Mouse (Mus musculus): Measurements from ENCODE around the gene Tma16. TPM values are rescaled to one million over a fixed set of nuclear protein-coding genes. Genes with fewer than 3 reads are reported as not detected.

Tma16 gene
- total and polyA plus RNA-seq, 2 experiments from 2014 or later = 2.6 to 5.3 TPM

- TF ChIP-seq CTCF (IDR thresholded peaks at IDR 0.05; ENCODE audit: low read depth) = no peak
- no peak for TF ChIP-seq EP300 (IDR thresholded peaks at IDR 0.05; ENCODE audit: low read depth)
- WGBS = 40% methylated on average over 3 of the region's 3 CpGs
- Histone ChIP-seq H3K9me3 (replicated peaks; ENCODE audit: control insufficient read depth, low read length) (no peaks in the 10 kb centered on the region), H3K4me1 (ENCODE audit: control insufficient read depth, insufficient read depth) (no peaks in the 10 kb centered on the region), H3K27me3 (ENCODE audit: control insufficient read depth, insufficient read depth, low read length) (no peaks in the 10 kb centered on the region), H3K4me2 (ENCODE audit: low read depth, low read length) (no peak overlapping the region), H3K27ac (ENCODE audit: low read depth) (no peak overlapping the region), H3K36me3 (replicated peaks; ENCODE audit: control insufficient read depth, insufficient read depth, low read length) (no peaks in the 10 kb centered on the region), H3K4me3 (ENCODE audit: low read depth, low read length) (no peak overlapping the region), H3K9ac (replicated peaks; ENCODE audit: low read depth, low read length) (no peak overlapping the region)
- DNase-seq (ENCODE audit: low spot score) = no peak
- ATAC-seq (ENCODE audit: insufficient read depth, low read depth) = no peak
Measured at GRCm38 (mm10) chr8:66469821-66470220, 16.5 kb downstream of the Tma16 start.

GRCm38 (mm10) chr8:66457057-66457456 lies 29.3 kb downstream of the Tma16 start:
- Histone ChIP-seq H3K27ac (ENCODE audit: low read depth) (no peak overlapping the region), H3K36me3 (replicated peaks; ENCODE audit: control insufficient read depth, insufficient read depth, low read length) (no peaks in the 10 kb centered on the region), H3K4me3 (ENCODE audit: low read depth, low read length) (no peak overlapping the region), H3K27me3 (ENCODE audit: control insufficient read depth, insufficient read depth, low read length) (no peaks in the 10 kb centered on the region), H3K9me3 (replicated peaks; ENCODE audit: control insufficient read depth, low read length) (no peaks in the 10 kb centered on the region), H3K4me1 (ENCODE audit: control insufficient read depth, insufficient read depth) (no peaks in the 10 kb centered on the region), H3K9ac (replicated peaks; ENCODE audit: low read depth, low read length) (no peak overlapping the region), H3K4me2 (ENCODE audit: low read depth, low read length) (no peak overlapping the region)
- no peak for ATAC-seq (ENCODE audit: insufficient read depth, low read depth)
- TF ChIP-seq EP300 (IDR thresholded peaks at IDR 0.05; ENCODE audit: low read depth) = no peak
- peak; percentile 9; the same call in 1 of the 2 replicates for TF ChIP-seq CTCF (IDR thresholded peaks at IDR 0.05; ENCODE audit: low read depth)
- no peak for DNase-seq (ENCODE audit: low spot score)

GRCm38 (mm10) chr8:66450691-66451090 lies 35.6 kb downstream of the Tma16 start:
- TF ChIP-seq EP300 (IDR thresholded peaks at IDR 0.05; ENCODE audit: low read depth) = no peak
- TF ChIP-seq CTCF (IDR thresholded peaks at IDR 0.05; ENCODE audit: low read depth) = peak; percentile 50
- no peak for ATAC-seq (ENCODE audit: insufficient read depth, low read depth)
- no peaks in the 10 kb centered on the region for H3K4me1 ChIP-seq (ENCODE audit: control insufficient read depth, insufficient read depth)
- no peaks in the 10 kb centered on the region for H3K36me3 ChIP-seq (replicated peaks; ENCODE audit: control insufficient read depth, insufficient read depth, low read length)
- no peak overlapping the region for H3K4me2 ChIP-seq (ENCODE audit: low read depth, low read length)
- no peak overlapping the region for H3K27ac ChIP-seq (ENCODE audit: low read depth)
- 19% methylated on average over 5 of the region's 5 CpGs for WGBS
- no peaks in the 10 kb centered on the region for H3K27me3 ChIP-seq (ENCODE audit: control insufficient read depth, insufficient read depth, low read length)
- no peak for DNase-seq (ENCODE audit: low spot score)
- H3K4me3 ChIP-seq (ENCODE audit: low read depth, low read length) = no peak overlapping the region
- no peak overlapping the region for H3K9ac ChIP-seq (replicated peaks; ENCODE audit: low read depth, low read length)
- H3K9me3 ChIP-seq (replicated peaks; ENCODE audit: control insufficient read depth, low read length) = no peaks in the 10 kb centered on the region

GRCm38 (mm10) chr8:66445351-66445750 lies 41.0 kb downstream of the Tma16 start:
- no peaks in the 10 kb centered on the region for H3K9me3 ChIP-seq (replicated peaks; ENCODE audit: control insufficient read depth, low read length)
- H3K9ac ChIP-seq (replicated peaks; ENCODE audit: low read depth, low read length) = no peak overlapping the region
- H3K4me3 ChIP-seq (ENCODE audit: low read depth, low read length) = no peak overlapping the region
- H3K4me2 ChIP-seq (ENCODE audit: low read depth, low read length) = no peak overlapping the region
- H3K27ac ChIP-seq (ENCODE audit: low read depth) = no peak overlapping the region
- no peaks in the 10 kb centered on the region for H3K27me3 ChIP-seq (ENCODE audit: control insufficient read depth, insufficient read depth, low read length)
- no peaks in the 10 kb centered on the region for H3K36me3 ChIP-seq (replicated peaks; ENCODE audit: control insufficient read depth, insufficient read depth, low read length)
- 69% methylated on average over 3 of the region's 3 CpGs for WGBS
- ATAC-seq (ENCODE audit: insufficient read depth, low read depth) (no peak), DNase-seq (ENCODE audit: low spot score) (no peak)
- no peak for TF ChIP-seq EP300 (IDR thresholded peaks at IDR 0.05; ENCODE audit: low read depth)
- TF ChIP-seq CTCF (IDR thresholded peaks at IDR 0.05; ENCODE audit: low read depth) = no peak
- no peaks in the 10 kb centered on the region for H3K4me1 ChIP-seq (ENCODE audit: control insufficient read depth, insufficient read depth)

GRCm38 (mm10) chr8:66444141-66444540 lies 42.2 kb downstream of the Tma16 start:
- no peaks in the 10 kb centered on the region for H3K9me3 ChIP-seq (replicated peaks; ENCODE audit: control insufficient read depth, low read length)
- no peak for DNase-seq (ENCODE audit: low spot score)
- no peak overlapping the region for H3K9ac ChIP-seq (replicated peaks; ENCODE audit: low read depth, low read length)
- no peaks in the 10 kb centered on the region for H3K4me1 ChIP-seq (ENCODE audit: control insufficient read depth, insufficient read depth)
- no peak overlapping the region for H3K4me3 ChIP-seq (ENCODE audit: low read depth, low read length)
- ATAC-seq (ENCODE audit: insufficient read depth, low read depth) = no peak
- H3K4me2 ChIP-seq (ENCODE audit: low read depth, low read length) = no peak overlapping the region
- no peaks in the 10 kb centered on the region for H3K27me3 ChIP-seq (ENCODE audit: control insufficient read depth, insufficient read depth, low read length)
- H3K27ac ChIP-seq (ENCODE audit: low read depth) = no peak overlapping the region
- no peaks in the 10 kb centered on the region for H3K36me3 ChIP-seq (replicated peaks; ENCODE audit: control insufficient read depth, insufficient read depth, low read length)
- WGBS = 58% methylated on average over 5 of the region's 5 CpGs
- TF ChIP-seq EP300 (IDR thresholded peaks at IDR 0.05; ENCODE audit: low read depth) (no peak), CTCF (IDR thresholded peaks at IDR 0.05; ENCODE audit: low read depth) (no peak)

- H3K9me3 ChIP-seq (replicated peaks; ENCODE audit: control insufficient read depth, low read length) = no peaks in the 10 kb centered on the region
- peak; percentile 18 for DNase-seq (ENCODE audit: low spot score)
- no peaks in the 10 kb centered on the region for H3K4me1 ChIP-seq (ENCODE audit: control insufficient read depth, insufficient read depth)
- no peak for ATAC-seq (ENCODE audit: insufficient read depth, low read depth)
- no peak overlapping the region for H3K4me2 ChIP-seq (ENCODE audit: low read depth, low read length)
- 19% methylated on average over 1 of the region's 1 CpGs for WGBS
- H3K27ac ChIP-seq (ENCODE audit: low read depth) = no peak overlapping the region
- TF ChIP-seq EP300 (IDR thresholded peaks at IDR 0.05; ENCODE audit: low read depth) = no peak
- TF ChIP-seq CTCF (IDR thresholded peaks at IDR 0.05; ENCODE audit: low read depth) = peak; percentile 76
- no peak overlapping the region for H3K9ac ChIP-seq (replicated peaks; ENCODE audit: low read depth, low read length)
- no peak overlapping the region for H3K4me3 ChIP-seq (ENCODE audit: low read depth, low read length)
- no peaks in the 10 kb centered on the region for H3K27me3 ChIP-seq (ENCODE audit: control insufficient read depth, insufficient read depth, low read length)
- H3K36me3 ChIP-seq (replicated peaks; ENCODE audit: control insufficient read depth, insufficient read depth, low read length) = no peaks in the 10 kb centered on the region
Measured at GRCm38 (mm10) chr8:66442778-66443177, 43.6 kb downstream of the Tma16 start.

Measured in heart, postnatal 0 days (tissue).